Mouse (Mus musculus): ENCODE measurements around the gene Arhgef28. TPM values are rescaled to one million over a fixed set of nuclear protein-coding genes. Genes with fewer than 3 reads are reported as not detected.
A peak's percentile ranks its signal among the peaks of the same experiment; 100 is the strongest.

The Arhgef28 gene
- total RNA-seq, 2 experiments from 2014 or later, result 2.3 to 3.6 TPM

GRCm38 (mm10) chr13:97900380-97900758 lies 305.9 kb downstream of the Arhgef28 start:
- DNase-seq, result no peak

- no peak for DNase-seq
Observed at GRCm38 (mm10) chr13:97899604-97900379, 306.4 kb downstream of the Arhgef28 start.

GRCm38 (mm10) chr13:97898590-97898989 lies 307.6 kb downstream of the Arhgef28 start:
- DNase-seq, result no peak

GRCm38 (mm10) chr13:97893031-97893825 lies 313.0 kb downstream of the Arhgef28 start:
- no peak for DNase-seq

GRCm38 (mm10) chr13:97892089-97892884 lies 314.0 kb downstream of the Arhgef28 start:
- DNase-seq, result no peak

- no peak for DNase-seq
Observed at GRCm38 (mm10) chr13:97888046-97888445, 318.2 kb downstream of the Arhgef28 start.

GRCm38 (mm10) chr13:97887558-97887957 lies 318.7 kb downstream of the Arhgef28 start:
- DNase-seq, result no peak

- no peak for DNase-seq
Observed at GRCm38 (mm10) chr13:97883629-97884028, 322.6 kb downstream of the Arhgef28 start.

GRCm38 (mm10) chr13:97876450-97876849 lies 329.8 kb downstream of the Arhgef28 start:
- DNase-seq, result no peak

- no peak for DNase-seq
Observed at GRCm38 (mm10) chr13:97876031-97876430, 330.2 kb downstream of the Arhgef28 start.

GRCm38 (mm10) chr13:97869428-97869827 lies 336.8 kb downstream of the Arhgef28 start:
- no peak for DNase-seq

GRCm38 (mm10) chr13:97867322-97867962 lies 338.8 kb downstream of the Arhgef28 start:
- DNase-seq, result peak; percentile 12

- peak; percentile 77 for DNase-seq
Observed at GRCm38 (mm10) chr13:97859071-97859470, 347.2 kb downstream of the Arhgef28 start.

- no peak for DNase-seq
Observed at GRCm38 (mm10) chr13:97857860-97858259, 348.4 kb downstream of the Arhgef28 start.

- DNase-seq, result peak; percentile 71
Observed at GRCm38 (mm10) chr13:97853356-97853968, 352.8 kb downstream of the Arhgef28 start.

Other genes starting within 250 kb of the Arhgef28 start
- gene Utp15, start 56.6 kb upstream of the Arhgef28 start, total RNA-seq (2021), result 1 to 10 TPM; 3.4 to 4.1 TPM
- gene Ankra2, start 56.6 kb upstream of the Arhgef28 start, total RNA-seq (2021), result 10 to 100 TPM; 13.8 to 13.9 TPM
- gene Gm21976, start 73.4 kb upstream of the Arhgef28 start, total RNA-seq (2021), result not detected
- 100 to 1,000 TPM; 194 to 210 TPM for gene Btf3, start 110.6 kb upstream of the Arhgef28 start, total RNA-seq (2021)
- under 1 TPM in 1 of 2 experiments, not detected in 1; 0.08 TPM for gene Foxd1, start 147.8 kb upstream of the Arhgef28 start, total RNA-seq (2021)

All from gastrocnemius, postnatal 25 days (tissue).